Mouse (Mus musculus) heart, embryonic 11.5 days (tissue): ENCODE data around the gene Kirrel3. TPM values are rescaled to one million over a fixed set of nuclear protein-coding genes. Genes with fewer than 3 reads are reported as not detected.
A peak's percentile ranks its signal among the peaks of the same experiment; 100 is the strongest.

Source experiments
- ATAC-seq: fragments of 200-750 bp; cut with Nextera tagmentation; replicated peaks from 2 replicates; pipeline ENCODE4 v1.8.0; 2017; ENCODE audit warnings: moderate library complexity; ENCODE audit not compliant: insufficient number of reproducible peaks, low FRiP score, low TSS enrichment
- H3K27ac ChIP-seq: fragments of 300-500 bp; sonication (generic); 2 replicates; pipeline ENCODE4 v1.5.1; 2014; ENCODE audit warnings: mild to moderate bottlenecking, low read depth, low read length
- H3K27me3 ChIP-seq: fragments of 300-500 bp; sonication (generic); 2 replicates; pipeline ENCODE4 v1.6.1; 2014; ENCODE audit warnings: mild to moderate bottlenecking, low read length, mixed read lengths; ENCODE audit not compliant: control insufficient read depth, insufficient read depth
- H3K36me3 ChIP-seq: fragments of 300-500 bp; sonication (generic); 2 replicates; pipeline ENCODE4 v1.6.1; 2014; ENCODE audit warnings: mild to moderate bottlenecking, low read length, moderate library complexity, mixed read lengths; ENCODE audit not compliant: control insufficient read depth, insufficient read depth
- H3K4me1 ChIP-seq: fragments of 300-500 bp; sonication (generic); 2 replicates; pipeline ENCODE4 v1.6.1; 2014; ENCODE audit warnings: low read length; ENCODE audit not compliant: control insufficient read depth, insufficient read depth
- H3K4me2 ChIP-seq: fragments of 300-500 bp; sonication (generic); 2 replicates; pipeline ENCODE4 v1.6.1; 2014; ENCODE audit warnings: mild to moderate bottlenecking, moderate library complexity
- H3K4me3 ChIP-seq: fragments of 300-500 bp; sonication (generic); 2 replicates; pipeline ENCODE4 v1.5.1; 2014; ENCODE audit warnings: low read depth, low read length
- H3K9ac ChIP-seq: fragments of 300-500 bp; sonication (generic); 2 replicates; pipeline ENCODE4 v1.6.1; 2014; ENCODE audit warnings: mild to moderate bottlenecking, low read depth, low read length, moderate library complexity
- H3K9me3 ChIP-seq: fragments of 300-500 bp; sonication (generic); replicated peaks from 2 replicates; pipeline ENCODE4 v1.6.1; 2016; ENCODE audit warnings: low read length; ENCODE audit not compliant: control insufficient read depth
- WGBS: fragments of 180-500 bp; shearing (Covaris S2); extraction: QIAGEN DNeasy Blood & Tissue Kit; methylation state at CpG from one replicate; pipeline ENCODE4 v1.1.7; 2014; ENCODE audit not compliant: insufficient replicate concordance; 5-methylcytosine and 5-hydroxymethylcytosine counted together
- polyA plus RNA-seq: library from polyadenylated mRNA; unstranded; fragments of >200 nt; fragmentation: Nextera tagmentation; extraction: Ambion mirVana; gene quantifications from 2 replicates; pipeline ENCODE4 v1.2.1, GENCODE M21; 2014

Kirrel3 gene
- polyA plus RNA-seq, 1 experiment from 2014 or later = 1.0 TPM

GRCm38 (mm10) chr9:34758925-34759324, 273.2 kb downstream of the Kirrel3 start:
- Histone ChIP-seq H3K27me3 (no peaks in the 10 kb centered on the region), H3K9me3 (no peaks in the 10 kb centered on the region), H3K4me3 (no peak overlapping the region), H3K27ac (no peak overlapping the region), H3K36me3 (no peaks in the 10 kb centered on the region), H3K4me2 (no peak overlapping the region), H3K4me1 (no peaks in the 10 kb centered on the region), H3K9ac (no peak overlapping the region)
- ATAC-seq = no peak
- WGBS = 43% methylated on average over 5 of the region's 5 CpGs

- H3K9me3 ChIP-seq = no peaks in the 10 kb centered on the region
- H3K9ac ChIP-seq = no peak overlapping the region
- no peak overlapping the region for H3K4me2 ChIP-seq
- no peaks in the 10 kb centered on the region for H3K36me3 ChIP-seq
- H3K4me3 ChIP-seq = no peak overlapping the region
- WGBS = 59% methylated on average over 3 of the region's 3 CpGs
- H3K27me3 ChIP-seq = no peaks in the 10 kb centered on the region
- H3K4me1 ChIP-seq = no peaks in the 10 kb centered on the region
- no peak overlapping the region for H3K27ac ChIP-seq
- ATAC-seq = no peak
These were observed 274.8 kb downstream of the Kirrel3 start for GRCm38 (mm10) chr9:34760521-34760920.

GRCm38 (mm10) chr9:34766792-34767623, 281.3 kb downstream of the Kirrel3 start:
- H3K4me2 ChIP-seq = no peak overlapping the region
- no peaks in the 10 kb centered on the region for H3K27me3 ChIP-seq
- WGBS = 55% methylated on average over 7 of the region's 7 CpGs
- peaks cover 4% of the 10 kb centered on the region; the same call in 1 of the 2 replicates for H3K9me3 ChIP-seq
- H3K4me1 ChIP-seq = no peaks in the 10 kb centered on the region
- ATAC-seq = no peak
- no peaks in the 10 kb centered on the region for H3K36me3 ChIP-seq
- no peak overlapping the region for H3K9ac ChIP-seq
- H3K27ac ChIP-seq = no peak overlapping the region
- no peak overlapping the region for H3K4me3 ChIP-seq

GRCm38 (mm10) chr9:34768961-34769360, 283.3 kb downstream of the Kirrel3 start:
- Histone ChIP-seq H3K27me3 (no peaks in the 10 kb centered on the region), H3K27ac (no peak overlapping the region), H3K4me3 (no peak overlapping the region), H3K4me1 (no peaks in the 10 kb centered on the region), H3K36me3 (no peaks in the 10 kb centered on the region), H3K4me2 (no peak overlapping the region), H3K9ac (no peak overlapping the region), H3K9me3 (peaks cover 4% of the 10 kb centered on the region; the same call in 1 of the 2 replicates)
- 84% methylated on average over 2 of the region's 2 CpGs for WGBS
- no peak for ATAC-seq

- Histone ChIP-seq H3K27me3 (no peaks in the 10 kb centered on the region), H3K4me2 (no peak overlapping the region), H3K36me3 (no peaks in the 10 kb centered on the region), H3K4me1 (no peaks in the 10 kb centered on the region), H3K9me3 (peaks cover 4% of the 10 kb centered on the region; the same call in 1 of the 2 replicates), H3K4me3 (no peak overlapping the region), H3K27ac (no peak overlapping the region), H3K9ac (no peak overlapping the region)
- 93% methylated on average over 4 of the region's 4 CpGs for WGBS
- ATAC-seq = no peak
These were observed 285.3 kb downstream of the Kirrel3 start for GRCm38 (mm10) chr9:34770951-34771350.

- no peaks in the 10 kb centered on the region for H3K27me3 ChIP-seq
- H3K4me2 ChIP-seq = no peak overlapping the region
- no peaks in the 10 kb centered on the region for H3K4me1 ChIP-seq
- H3K9me3 ChIP-seq = peaks cover 4% of the 10 kb centered on the region; the same call in 1 of the 2 replicates
- no peak overlapping the region for H3K9ac ChIP-seq
- no peak overlapping the region for H3K27ac ChIP-seq
- no peak overlapping the region for H3K4me3 ChIP-seq
- ATAC-seq = no peak
- H3K36me3 ChIP-seq = no peaks in the 10 kb centered on the region
These were observed 285.7 kb downstream of the Kirrel3 start for GRCm38 (mm10) chr9:34771401-34771800.

GRCm38 (mm10) chr9:34772022-34772437, 286.3 kb downstream of the Kirrel3 start:
- no peaks in the 10 kb centered on the region for H3K4me1 ChIP-seq
- H3K27ac ChIP-seq = no peak overlapping the region
- H3K9ac ChIP-seq = no peak overlapping the region
- H3K4me2 ChIP-seq = no peak overlapping the region
- WGBS = 88% methylated on average over 9 of the region's 9 CpGs
- no peak overlapping the region for H3K4me3 ChIP-seq
- H3K36me3 ChIP-seq = no peaks in the 10 kb centered on the region
- ATAC-seq = no peak
- H3K27me3 ChIP-seq = no peaks in the 10 kb centered on the region
- H3K9me3 ChIP-seq = peaks cover 4% of the 10 kb centered on the region; the same call in 1 of the 2 replicates

- ATAC-seq = no peak
These were observed 295.7 kb downstream of the Kirrel3 start for GRCm38 (mm10) chr9:34781356-34781755.

GRCm38 (mm10) chr9:34787915-34788314, 302.2 kb downstream of the Kirrel3 start:
- no peaks in the 10 kb centered on the region for H3K36me3 ChIP-seq
- WGBS = 54% methylated on average over 3 of the region's 3 CpGs
- ATAC-seq = peak; percentile 52
- H3K27ac ChIP-seq = no peak overlapping the region
- no peaks in the 10 kb centered on the region for H3K27me3 ChIP-seq
- no peak overlapping the region for H3K4me3 ChIP-seq
- no peak overlapping the region for H3K4me2 ChIP-seq
- H3K9me3 ChIP-seq = no peaks in the 10 kb centered on the region
- no peak overlapping the region for H3K9ac ChIP-seq
- H3K4me1 ChIP-seq = no peaks in the 10 kb centered on the region

More at GRCm38 (mm10) chr9:34781356-34781755, 295.7 kb downstream of the Kirrel3 start:
- Histone ChIP-seq H3K4me3 (no peak overlapping the region), H3K9ac (no peak overlapping the region), H3K27ac (no peak overlapping the region), H3K4me1 (no peaks in the 10 kb centered on the region), H3K9me3 (no peaks in the 10 kb centered on the region), H3K36me3 (no peaks in the 10 kb centered on the region), H3K4me2 (no peak overlapping the region), H3K27me3 (no peaks in the 10 kb centered on the region)
- WGBS = 68% methylated on average over 3 of the region's 3 CpGs
